Mouse (Mus musculus) kidney, postnatal 14 days (tissue): ENCODE measurements at regions not wholly inside any gene's neighbourhood (a gene's known extent, or its start where the extent isn't known, plus 50 kb on each side); places are given as distances from the start of the nearest gene placed in this dataset.

Source experiments
- DNase-seq: peaks from one replicate; pipeline ENCODE4 v3.0.0; 2022; ENCODE audit warnings: mixed read lengths

- no peak for DNase-seq
Measured at GRCm38 (mm10) chr13:19883896-19884658, 60.0 kb upstream of the Gpr141 start.

DNA sequence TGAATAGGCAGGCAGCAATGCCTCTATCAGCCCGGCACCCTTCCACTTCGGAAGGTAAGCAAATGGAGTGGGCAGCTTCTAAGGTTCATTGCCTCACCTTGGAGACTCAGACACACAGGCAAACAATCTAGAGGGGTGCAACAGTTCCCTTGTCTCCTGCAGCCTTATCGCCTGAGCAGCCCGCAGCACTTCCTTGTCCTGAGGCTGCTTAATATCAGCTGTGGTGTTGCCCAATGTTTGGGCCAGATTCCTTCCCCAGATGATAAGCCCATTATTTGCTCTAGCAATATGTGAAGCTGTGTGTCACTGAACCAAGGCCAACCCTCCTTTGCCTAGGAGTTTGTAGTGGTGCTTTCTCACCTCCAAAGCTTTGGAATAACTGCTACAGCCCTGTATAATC, 58.8 kb upstream of the Gpr141 start:
- DNase-seq, result no peak

- DNase-seq, result no peak
Measured at GRCm38 (mm10) chr13:19881772-19882171, 57.7 kb upstream of the Gpr141 start.

- DNase-seq, result no peak
Measured at GRCm38 (mm10) chr13:19874621-19875249, 50.7 kb upstream of the Gpr141 start.
